Comparison of ENCODE assay signal across 14 mouse cellular contexts in the genomic region with DNA sequence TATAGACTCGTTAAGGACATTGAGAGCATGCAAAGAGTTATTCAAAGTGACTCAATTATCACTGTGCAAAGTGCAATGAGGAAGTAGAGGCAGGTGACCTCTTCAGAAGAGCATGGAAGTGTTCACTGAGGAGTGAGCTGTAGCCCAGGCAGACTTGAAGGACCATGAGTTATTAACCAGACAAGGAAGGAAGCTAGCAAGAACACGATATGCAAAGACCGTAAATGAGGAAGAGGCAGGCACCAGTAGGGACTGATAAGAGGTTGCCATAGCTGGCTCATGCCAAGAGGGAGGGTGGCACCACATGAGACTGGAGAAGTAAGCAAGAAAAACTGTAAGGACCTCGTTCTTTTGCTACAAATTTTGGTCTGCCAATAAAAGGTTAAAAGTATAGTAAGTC. TPM values are rescaled to one million over a fixed set of nuclear protein-coding genes. Genes with fewer than 3 reads are reported as not detected.
DNase-seq lines count a peak whose midpoint lies in the region; ATAC-seq and TF ChIP-seq lines count a peak whose summit lies in the region.
"Had no signal": no experiment of that assay in that cellular context is flagged by ENCODE, and none has a peak within 500 bp of the region (broad histone marks: within the 10 kb centered on the region; RNA-seq: fewer than 3 reads in every experiment).

No protein-coding gene starts in this region.

- H3K4me3 ChIP-seq in liver, embryonic 16.5 days (ENCODE audit: low read depth, low read length), result no peak overlapping the region
- H3K4me3 ChIP-seq in hindbrain, postnatal 0 days (ENCODE audit: low read length), result no peak overlapping the region
- H3K4me3 ChIP-seq: midbrain, embryonic 12.5 days; neural tube, embryonic 15.5 days had no signal

- 0 out of 2 replicates have a peak overlapping the region, but pooled peaks have one; percentile 2 for H3K4me2 ChIP-seq in liver, embryonic 16.5 days (ENCODE audit: low read depth, low read length)
- H3K4me2 ChIP-seq in hindbrain, postnatal 0 days (ENCODE audit: low read depth, low read length), result no peak overlapping the region
- H3K4me2 ChIP-seq: midbrain, embryonic 12.5 days; neural tube, embryonic 15.5 days had no signal

- TF ChIP-seq CTCF in hindbrain, postnatal 0 days (IDR thresholded peaks at IDR 0.05; ENCODE audit: low read depth), result no peak

- peaks cover 3% of the 10 kb centered on the region for H3K36me3 ChIP-seq in liver, embryonic 16.5 days (ENCODE audit: control insufficient read depth, insufficient read depth)
- no peaks in the 10 kb centered on the region for H3K36me3 ChIP-seq in hindbrain, postnatal 0 days (ENCODE audit: insufficient read depth, low read length)
- H3K36me3 ChIP-seq: neural tube, embryonic 15.5 days had no signal

- no peaks in the 10 kb centered on the region for H3K27me3 ChIP-seq in liver, embryonic 16.5 days (ENCODE audit: control insufficient read depth, insufficient read depth, low read depth, low read length)
- H3K27me3 ChIP-seq in hindbrain, postnatal 0 days (ENCODE audit: insufficient read depth, low read length), result no peaks in the 10 kb centered on the region
- H3K27me3 ChIP-seq: midbrain, embryonic 12.5 days; neural tube, embryonic 15.5 days had no signal

- no peaks in the 10 kb centered on the region for H3K9me3 ChIP-seq in liver, embryonic 16.5 days (replicated peaks; ENCODE audit: control insufficient read depth, low read length)
- no peaks in the 10 kb centered on the region for H3K9me3 ChIP-seq in hindbrain, postnatal 0 days (ENCODE audit: low read length)
- H3K9me3 ChIP-seq: midbrain, embryonic 12.5 days; neural tube, embryonic 15.5 days had no signal

- DNase-seq in A20 (ENCODE audit: low read depth, low spot score), result peak; percentile 69
- no peak for DNase-seq in gastrocnemius, postnatal 10 days
- DNase-seq in layer of hippocampus, postnatal 25 days (ENCODE audit: extremely low spot score in 1 of 2, low spot score in 1 of 2), result no peak
- DNase-seq in hindbrain, postnatal 0 days (ENCODE audit: low spot score), result no peak
- DNase-seq in left cerebral cortex, postnatal 4 days, result no peak
- DNase-seq: gastrocnemius, postnatal 25 days; heart, postnatal 10 days; kidney, adult 8-10 months had no signal

- no peak overlapping the region for H3K27ac ChIP-seq in liver, embryonic 16.5 days (ENCODE audit: low read length)
- H3K27ac ChIP-seq in hindbrain, postnatal 0 days, result no peak overlapping the region
- H3K27ac ChIP-seq: midbrain, embryonic 12.5 days; neural tube, embryonic 15.5 days had no signal

- peak; percentile 77 for ATAC-seq in erythroblast, adult 5-6 weeks (replicated peaks; ENCODE audit: low FRiP score, poor library complexity, severe bottlenecking)
- ATAC-seq in liver, embryonic 16.5 days (ENCODE audit: low read depth), result no peak
- peak; percentile 54 for ATAC-seq in monocyte, adult 5-6 weeks (replicated peaks; ENCODE audit: insufficient number of reproducible peaks, low FRiP score, low TSS enrichment, poor library complexity, severe bottlenecking)
- ATAC-seq in hindbrain, postnatal 0 days, result no peak
- ATAC-seq: CD4-positive, CD25-positive, alpha-beta regulatory T cell, adult 4 months had no signal

- intact Hi-C loops in left cerebral cortex, postnatal 4 days (cut with DNase I), result no loop called here

- no peak overlapping the region; the same call in 1 of the 2 replicates for H3K9ac ChIP-seq in liver, embryonic 16.5 days (ENCODE audit: low read depth, low read length)
- no peak overlapping the region for H3K9ac ChIP-seq in hindbrain, postnatal 0 days (replicated peaks; ENCODE audit: low read length)
- H3K9ac ChIP-seq: midbrain, embryonic 12.5 days; neural tube, embryonic 15.5 days had no signal

- WGBS in liver, embryonic 16.5 days (ENCODE audit: insufficient replicate concordance), result 11% methylated on average over 4 of the region's 4 CpGs
- WGBS in hindbrain, postnatal 0 days, result 76% methylated on average over 4 of the region's 4 CpGs

- peaks cover 30% of the 10 kb centered on the region for H3K4me1 ChIP-seq in liver, embryonic 16.5 days (ENCODE audit: control insufficient read depth, low read depth, low read length)
- H3K4me1 ChIP-seq in hindbrain, postnatal 0 days (ENCODE audit: insufficient read depth, low read length), result 0 out of 2 replicates have a peak, but pooled peaks cover 2% of the 10 kb centered on the region

RNA-seq across cellular contexts. Expression of a gene that starts 2.7 kb away (rescaled TPM):
- 14.0 and 16.1 TPM in 2 replicates for total RNA-seq in erythroblast, adult 5-6 weeks (2015; ENCODE audit: low replicate concordance)
- 15.0 and 43.1 TPM in 2 replicates for total RNA-seq in erythroblast, adult 5-6 weeks (2017; ENCODE audit: low replicate concordance)
- 24.9 and 28.5 TPM in 2 replicates for polyA plus RNA-seq in liver, embryonic 16.5 days (2015; fragmentation: Nextera tagmentation; extraction: Ambion mirVana)
- total RNA-seq in monocyte, adult 5-6 weeks (2017), result 47.1 to 94.4 TPM (median 48.4 TPM) in 3 replicates
- total RNA-seq in gastrocnemius, postnatal 10 days (2021), result 10 to 100 TPM; 31.9 to 36.0 TPM
- total RNA-seq in layer of hippocampus, postnatal 25 days (2021), result 10 to 100 TPM; 42.6 to 47.9 TPM
- total RNA-seq in hindbrain, postnatal 0 days (2014; rRNA removed), result 56.4 and 57.1 TPM in 2 replicates
- 86.4 and 87.7 TPM in 2 replicates for polyA plus RNA-seq in hindbrain, postnatal 0 days (2015; fragmentation: Nextera tagmentation; extraction: Ambion mirVana)
- total RNA-seq in left cerebral cortex, postnatal 4 days (2021), result 10 to 100 TPM; 69.2 to 70.6 TPM

RNA-seq across cellular contexts. Expression of a gene that starts 46.6 kb away (rescaled TPM):
- total RNA-seq in erythroblast, adult 5-6 weeks (2015; ENCODE audit: low replicate concordance), result 7.5 and 12.5 TPM in 2 replicates
- total RNA-seq in erythroblast, adult 5-6 weeks (2017; ENCODE audit: low replicate concordance), result 10.3 and 12.5 TPM in 2 replicates
- 12.2 and 12.7 TPM in 2 replicates for polyA plus RNA-seq in liver, embryonic 16.5 days (2015; fragmentation: Nextera tagmentation; extraction: Ambion mirVana)
- total RNA-seq in monocyte, adult 5-6 weeks (2017), result 17.3 to 29.1 TPM (median 20.7 TPM) in 3 replicates
- 10 to 100 TPM; 11.2 to 12.3 TPM for total RNA-seq in gastrocnemius, postnatal 10 days (2021)
- 10 to 100 TPM; 21.9 to 26.9 TPM for total RNA-seq in layer of hippocampus, postnatal 25 days (2021)
- 19.1 and 20.1 TPM in 2 replicates for total RNA-seq in hindbrain, postnatal 0 days (2014; rRNA removed)
- 29.9 and 30.2 TPM in 2 replicates for polyA plus RNA-seq in hindbrain, postnatal 0 days (2015; fragmentation: Nextera tagmentation; extraction: Ambion mirVana)
- 10 to 100 TPM; 35.2 to 36.0 TPM for total RNA-seq in left cerebral cortex, postnatal 4 days (2021)

RNA-seq across cellular contexts. Expression of a gene that starts 59.3 kb away (rescaled TPM):
- total RNA-seq in erythroblast, adult 5-6 weeks (2015; ENCODE audit: low replicate concordance), result 10.2 and 13.0 TPM in 2 replicates
- total RNA-seq in erythroblast, adult 5-6 weeks (2017; ENCODE audit: low replicate concordance), result 8.9 and 18.8 TPM in 2 replicates
- polyA plus RNA-seq in liver, embryonic 16.5 days (2015; fragmentation: Nextera tagmentation; extraction: Ambion mirVana), result 31.0 and 35.3 TPM in 2 replicates
- 16.0 to 41.7 TPM (median 37.0 TPM) in 3 replicates for total RNA-seq in monocyte, adult 5-6 weeks (2017)
- total RNA-seq in gastrocnemius, postnatal 10 days (2021), result 10 to 100 TPM; 22.9 to 25.7 TPM
- 10 to 100 TPM; 19.2 to 26.8 TPM for total RNA-seq in layer of hippocampus, postnatal 25 days (2021)
- 7.3 and 7.6 TPM in 2 replicates for total RNA-seq in hindbrain, postnatal 0 days (2014; rRNA removed)
- polyA plus RNA-seq in hindbrain, postnatal 0 days (2015; fragmentation: Nextera tagmentation; extraction: Ambion mirVana), result 30.0 and 30.5 TPM in 2 replicates
- 10 to 100 TPM; 16.8 to 19.1 TPM for total RNA-seq in left cerebral cortex, postnatal 4 days (2021)

Comparison
In these comparisons a context has a peak if more than half of its experiments do, and no peak if none do; other contexts are left out.
1. ATAC-seq: peak in erythroblast, adult 5-6 weeks (single experiment) and monocyte, adult 5-6 weeks (single experiment); none in liver, embryonic 16.5 days (single experiment) and hindbrain, postnatal 0 days (single experiment).